Mouse (Mus musculus) neural tube, embryonic 12.5 days (tissue): ENCODE results near the gene Atp6v1a. TPM values are rescaled to one million over a fixed set of nuclear protein-coding genes. Genes with fewer than 3 reads are reported as not detected.

Experiments used
- ATAC-seq: fragments of 200-750 bp; cut with Nextera tagmentation; 2 replicates; pipeline ENCODE4 v1.8.0; 2017; ENCODE audit warnings: low read depth, mild to moderate bottlenecking, moderate TSS enrichment, moderate library complexity; ENCODE audit not compliant: low FRiP score
- H3K27ac ChIP-seq: fragments of 300-500 bp; sonication (generic); 2 replicates; pipeline ENCODE4 v1.5.1; 2016
- H3K27me3 ChIP-seq: fragments of 300-500 bp; sonication (generic); replicated peaks from 2 replicates; pipeline ENCODE4 v1.6.1; 2016; ENCODE audit warnings: mild to moderate bottlenecking
- H3K36me3 ChIP-seq: fragments of 300-500 bp; sonication (generic); 2 replicates; pipeline ENCODE4 v1.6.1; 2016; ENCODE audit warnings: mild to moderate bottlenecking
- H3K4me1 ChIP-seq: fragments of 300-500 bp; sonication (generic); 2 replicates; pipeline ENCODE4 v1.6.1; 2016
- H3K4me2 ChIP-seq: fragments of 300-500 bp; sonication (generic); replicated peaks from 2 replicates; pipeline ENCODE4 v1.6.1; 2016; ENCODE audit warnings: mild to moderate bottlenecking
- H3K4me3 ChIP-seq: fragments of 300-500 bp; sonication (generic); 2 replicates; pipeline ENCODE4 v1.5.1; 2016
- H3K9ac ChIP-seq: fragments of 300-500 bp; sonication (generic); 2 replicates; pipeline ENCODE4 v1.6.1; 2016; ENCODE audit warnings: mild to moderate bottlenecking
- H3K9me3 ChIP-seq: fragments of 300-500 bp; sonication (generic); 2 replicates; pipeline ENCODE4 v1.6.1; 2016; ENCODE audit warnings: mild to moderate bottlenecking
- WGBS: fragments of 180-500 bp; shearing (Covaris S2); methylation state at CpG from one replicate; pipeline ENCODE4 v1.1.7; 2016; 5-methylcytosine and 5-hydroxymethylcytosine counted together
- polyA plus RNA-seq: library from polyadenylated mRNA; unstranded; fragments of >200 nt; fragmentation: Nextera tagmentation; extraction: Ambion mirVana; gene quantifications from 2 replicates; pipeline ENCODE4 v1.2.1, GENCODE M21; 2016

Gene Atp6v1a
- 59.2 and 72.1 TPM in 2 replicates for polyA plus RNA-seq

GRCm38 (mm10) chr16:44139536-44140185, at the start of gene Atp6v1a, which contains the start of gene Naa50:
Atp6v1a (minus strand) TSS chr16:44139705.
Naa50 (plus strand) TSS chr16:44139830.
- 0% methylated on average over 63 of the region's 71 CpGs for WGBS

GRCm38 (mm10) chr16:44188766-44189165, 49.3 kb upstream of the Atp6v1a start:
- H3K9me3 ChIP-seq, result no peaks in the 10 kb centered on the region
- H3K27me3 ChIP-seq, result no peaks in the 10 kb centered on the region
- no peaks in the 10 kb centered on the region for H3K4me1 ChIP-seq
- no peak for ATAC-seq
- no peak overlapping the region for H3K27ac ChIP-seq
- H3K4me2 ChIP-seq, result no peak overlapping the region
- 90% methylated on average over 3 of the region's 3 CpGs for WGBS
- no peak overlapping the region for H3K4me3 ChIP-seq
- H3K36me3 ChIP-seq, result no peaks in the 10 kb centered on the region; the same call in 1 of the 2 replicates
- H3K9ac ChIP-seq, result no peak overlapping the region

More at GRCm38 (mm10) chr16:44139536-44140185, at the start of gene Atp6v1a, which contains the start of gene Naa50:
- Histone ChIP-seq H3K27ac (peak within 1 kb of the TSS; percentile 92), H3K27me3 (no peaks in the 10 kb centered on the region), H3K4me2 (peak within 1 kb of the TSS; percentile 91), H3K9me3 (no peaks in the 10 kb centered on the region), H3K4me1 (peaks cover 12% of the 10 kb centered on the region; the same call in 1 of the 2 replicates), H3K4me3 (peak within 1 kb of the TSS; percentile 90), H3K36me3 (no peaks in the 10 kb centered on the region), H3K9ac (peak within 1 kb of the TSS; percentile 87)
- ATAC-seq, result peak; percentile 88

- no peak for ATAC-seq
- WGBS, result 96% methylated on average over 4 of the region's 4 CpGs
- Histone ChIP-seq H3K27me3 (no peaks in the 10 kb centered on the region), H3K4me2 (no peak overlapping the region), H3K9ac (no peak overlapping the region), H3K36me3 (no peaks in the 10 kb centered on the region; the same call in 1 of the 2 replicates), H3K9me3 (no peaks in the 10 kb centered on the region), H3K4me1 (no peaks in the 10 kb centered on the region), H3K27ac (no peak overlapping the region), H3K4me3 (no peak overlapping the region)
Measured at GRCm38 (mm10) chr16:44187172-44187571, 47.7 kb upstream of the Atp6v1a start.

- Histone ChIP-seq H3K27me3 (no peaks in the 10 kb centered on the region), H3K9me3 (no peaks in the 10 kb centered on the region), H3K9ac (no peak overlapping the region), H3K27ac (no peak overlapping the region), H3K36me3 (peaks cover 4% of the 10 kb centered on the region), H3K4me3 (no peak overlapping the region), H3K4me1 (no peaks in the 10 kb centered on the region), H3K4me2 (no peak overlapping the region)
- no peak for ATAC-seq
- WGBS, result 78% methylated on average over 3 of the region's 3 CpGs
Measured at GRCm38 (mm10) chr16:44184769-44185168, 45.3 kb upstream of the Atp6v1a start.

- Histone ChIP-seq H3K36me3 (peaks cover 4% of the 10 kb centered on the region), H3K4me2 (no peak overlapping the region), H3K4me3 (no peak overlapping the region), H3K9me3 (no peaks in the 10 kb centered on the region), H3K27ac (no peak overlapping the region), H3K9ac (no peak overlapping the region), H3K4me1 (no peaks in the 10 kb centered on the region), H3K27me3 (no peaks in the 10 kb centered on the region)
- ATAC-seq, result no peak
- WGBS, result 96% methylated on average over 1 of the region's 1 CpGs
Measured at GRCm38 (mm10) chr16:44182597-44182996, 43.1 kb upstream of the Atp6v1a start.

GRCm38 (mm10) chr16:44178555-44178954, 39.0 kb upstream of the Atp6v1a start:
- Histone ChIP-seq H3K9me3 (no peaks in the 10 kb centered on the region), H3K4me1 (peaks cover 13% of the 10 kb centered on the region; the same call in 1 of the 2 replicates), H3K27ac (no peak overlapping the region), H3K4me2 (no peak overlapping the region), H3K36me3 (peaks cover 4% of the 10 kb centered on the region), H3K27me3 (no peaks in the 10 kb centered on the region), H3K9ac (no peak overlapping the region), H3K4me3 (no peak overlapping the region)
- no peak for ATAC-seq
- WGBS, result 84% methylated on average over 1 of the region's 1 CpGs

- no peaks in the 10 kb centered on the region for H3K9me3 ChIP-seq
- H3K4me3 ChIP-seq, result no peak overlapping the region
- peaks cover 13% of the 10 kb centered on the region; the same call in 1 of the 2 replicates for H3K4me1 ChIP-seq
- ATAC-seq, result no peak
- no peak overlapping the region for H3K9ac ChIP-seq
- H3K27ac ChIP-seq, result no peak overlapping the region
- no peak overlapping the region for H3K4me2 ChIP-seq
- no peaks in the 10 kb centered on the region for H3K27me3 ChIP-seq
- peaks cover under 1% of the 10 kb centered on the region for H3K36me3 ChIP-seq
- WGBS, result 94% methylated on average over 2 of the region's 2 CpGs
Measured at GRCm38 (mm10) chr16:44176511-44176910, 37.0 kb upstream of the Atp6v1a start.

- Histone ChIP-seq H3K9ac (no peak overlapping the region), H3K4me1 (peaks cover 13% of the 10 kb centered on the region; the same call in 1 of the 2 replicates), H3K4me2 (0 out of 2 replicates have a peak overlapping the region, but pooled peaks have one; percentile 74), H3K27ac (no peak overlapping the region), H3K36me3 (no peaks in the 10 kb centered on the region), H3K4me3 (no peak overlapping the region), H3K27me3 (no peaks in the 10 kb centered on the region), H3K9me3 (no peaks in the 10 kb centered on the region)
- no peak for ATAC-seq
- WGBS, result 79% methylated on average over 1 of the region's 1 CpGs
Measured at GRCm38 (mm10) chr16:44175001-44175400, 35.5 kb upstream of the Atp6v1a start.

GRCm38 (mm10) chr16:44173966-44174530, 34.5 kb upstream of the Atp6v1a start:
- no peaks in the 10 kb centered on the region for H3K27me3 ChIP-seq
- peak overlapping the region; percentile 74 for H3K4me2 ChIP-seq
- peak overlapping the region; percentile 95 for H3K4me3 ChIP-seq
- H3K9me3 ChIP-seq, result no peaks in the 10 kb centered on the region
- 29% methylated on average over 7 of the region's 7 CpGs for WGBS
- no peaks in the 10 kb centered on the region for H3K36me3 ChIP-seq
- no peak for ATAC-seq
- H3K9ac ChIP-seq, result peak overlapping the region; percentile 95
- no peak overlapping the region for H3K27ac ChIP-seq
- H3K4me1 ChIP-seq, result peaks cover 13% of the 10 kb centered on the region; the same call in 1 of the 2 replicates

GRCm38 (mm10) chr16:44173155-44173941, 33.8 kb upstream of the Atp6v1a start, which contains the start of gene Usf3:
Usf3 (plus strand) TSS chr16:44173246.
- H3K4me1 ChIP-seq, result peaks cover 13% of the 10 kb centered on the region; the same call in 1 of the 2 replicates
- 1% methylated on average over 60 of the region's 77 CpGs for whole genome bisulfite sequencing
- ATAC-seq, result peak; percentile 80
- H3K36me3 ChIP-seq, result no peaks in the 10 kb centered on the region
- H3K9me3 ChIP-seq, result no peaks in the 10 kb centered on the region
- peak within 1 kb of the TSS; percentile 95 for H3K4me3 ChIP-seq
- H3K9ac ChIP-seq, result peak within 1 kb of the TSS; percentile 95
- peak within 1 kb of the TSS; percentile 81 for H3K27ac ChIP-seq
- no peaks in the 10 kb centered on the region for H3K27me3 ChIP-seq
- peak within 1 kb of the TSS; percentile 74 for H3K4me2 ChIP-seq

GRCm38 (mm10) chr16:44172297-44173154, 33.0 kb upstream of the Atp6v1a start:
- peak; percentile 100 for ATAC-seq
- under 1% methylated on average over 26 of the region's 26 CpGs for WGBS
- peak overlapping the region; percentile 95 for H3K4me3 ChIP-seq
- H3K9ac ChIP-seq, result peak overlapping the region; percentile 95
- H3K4me2 ChIP-seq, result peak overlapping the region; percentile 74
- peak overlapping the region; percentile 81; the same call in 1 of the 2 replicates for H3K27ac ChIP-seq
- no peaks in the 10 kb centered on the region for H3K9me3 ChIP-seq
- no peaks in the 10 kb centered on the region for H3K36me3 ChIP-seq
- H3K27me3 ChIP-seq, result no peaks in the 10 kb centered on the region
- peaks cover 13% of the 10 kb centered on the region; the same call in 1 of the 2 replicates for H3K4me1 ChIP-seq
